ENCODE assay signal across 8 mouse cellular contexts in genomic region chr4:129641756-129642155, GRCm38 (mm10). TPM values are rescaled to one million over a fixed set of nuclear protein-coding genes. Genes with fewer than 3 reads are reported as not detected.
DNase-seq lines count a peak whose midpoint lies in the region; ATAC-seq and TF ChIP-seq lines count a peak whose summit lies in the region.

No protein-coding gene starts in this region.

- peak overlapping the region; percentile 84 for H3K4me3 ChIP-seq in gastrocnemius, adult 2 months
- peak overlapping the region; percentile 55; the same call in 1 of the 2 replicates for H3K4me3 ChIP-seq in embryonic facial prominence, embryonic 13.5 days
- H3K4me3 ChIP-seq in kidney, postnatal 0 days (replicated peaks; ENCODE audit: low read depth, low read length), result peak overlapping the region; percentile 55; the same call in 1 of the 2 replicates

- H3K9ac ChIP-seq in embryonic facial prominence, embryonic 13.5 days, result no peak overlapping the region; the same call in 1 of the 2 replicates
- H3K9ac ChIP-seq in kidney, postnatal 0 days (ENCODE audit: low read depth, low read length), result 0 out of 2 replicates have a peak overlapping the region, but pooled peaks have one; percentile 27

- H3K27ac ChIP-seq in gastrocnemius, adult 2 months, result peak overlapping the region; percentile 96
- peak overlapping the region; percentile 55 for H3K27ac ChIP-seq in embryonic facial prominence, embryonic 13.5 days
- H3K27ac ChIP-seq in kidney, postnatal 0 days, result 0 out of 2 replicates have a peak overlapping the region, but pooled peaks have one; percentile 21

- intact Hi-C loops in gastrocnemius, adult 2 months (cut with DNase I), result loop anchor here (2.0 kb wide), 1 partner anchor 17 kb away; no protein-coding TSS in a partner anchor

- ATAC-seq in embryonic facial prominence, embryonic 13.5 days (ENCODE audit: insufficient number of reproducible peaks, insufficient read depth, low FRiP score, low TSS enrichment, low read depth), result no peak
- ATAC-seq in kidney, postnatal 0 days (replicated peaks; ENCODE audit: low FRiP score, low read depth), result no peak
- ATAC-seq in granulocyte monocyte progenitor cell, adult 5-6 weeks (replicated peaks; ENCODE audit: poor library complexity, severe bottlenecking), result no peak

- WGBS in embryonic facial prominence, embryonic 13.5 days, result 30% methylated on average over 5 of the region's 5 CpGs
- WGBS in kidney, postnatal 0 days, result 21% methylated on average over 5 of the region's 5 CpGs

- no peak for TF ChIP-seq CTCF in gastrocnemius, adult 2 months (IDR thresholded peaks at IDR 0.05)
- TF ChIP-seq CTCF in kidney, postnatal 0 days (IDR thresholded peaks at IDR 0.05; ENCODE audit: low read depth), result no peak

- H3K27me3 ChIP-seq in embryonic facial prominence, embryonic 13.5 days, result no peaks in the 10 kb centered on the region
- no peaks in the 10 kb centered on the region for H3K27me3 ChIP-seq in kidney, postnatal 0 days (ENCODE audit: insufficient read depth, low read length)

- peaks cover 57% of the 10 kb centered on the region for H3K36me3 ChIP-seq in embryonic facial prominence, embryonic 13.5 days
- H3K36me3 ChIP-seq in kidney, postnatal 0 days (ENCODE audit: insufficient read depth, low read length), result peaks cover 31% of the 10 kb centered on the region

- peak overlapping the region; percentile 80 for H3K4me2 ChIP-seq in embryonic facial prominence, embryonic 13.5 days
- peak overlapping the region; percentile 80; the same call in 1 of the 2 replicates for H3K4me2 ChIP-seq in kidney, postnatal 0 days (ENCODE audit: low read length)

- no peak for DNase-seq in gastrocnemius, adult 2 months
- no peak for DNase-seq in gastrocnemius, adult 8-10 months (ENCODE audit: low spot score in 2 of 2)
- peak; percentile 49 for DNase-seq in 3T3-L1 (ENCODE audit: low read depth, low spot score)
- no peak for DNase-seq in kidney, postnatal 0 days (ENCODE audit: low spot score)
- DNase-seq in ovary, postnatal 14 days (ENCODE audit: low spot score), result no peak
- DNase-seq in ovary, postnatal 10 days (ENCODE audit: low spot score), result no peak

- H3K9me3 ChIP-seq in embryonic facial prominence, embryonic 13.5 days, result no peaks in the 10 kb centered on the region
- H3K9me3 ChIP-seq in kidney, postnatal 0 days (replicated peaks; ENCODE audit: low read length), result no peaks in the 10 kb centered on the region

- peaks cover 35% of the 10 kb centered on the region for H3K4me1 ChIP-seq in embryonic facial prominence, embryonic 13.5 days
- peaks cover 15% of the 10 kb centered on the region; the same call in 1 of the 2 replicates for H3K4me1 ChIP-seq in kidney, postnatal 0 days (replicated peaks; ENCODE audit: insufficient read depth, low read length)

RNA-seq across cellular contexts. Expression of gene Txlna, which starts 0.9 kb away (rescaled TPM):
- 10 to 100 TPM; 19.7 to 21.1 TPM for total RNA-seq in gastrocnemius, adult 2 months (2021)
- 10 to 100 TPM; 10.9 to 20.3 (median 15.6) TPM for total RNA-seq in gastrocnemius, adult 8-10 months (2022)
- 90.7 and 92.9 TPM in 2 replicates for polyA plus RNA-seq in embryonic facial prominence, embryonic 13.5 days (2015; fragmentation: Nextera tagmentation; extraction: Ambion mirVana)
- 42.9 and 50.3 TPM in 2 replicates for polyA plus RNA-seq in kidney, postnatal 0 days (2015; fragmentation: Nextera tagmentation; extraction: Ambion mirVana)
- 40.9 and 50.2 TPM in 2 replicates for total RNA-seq in granulocyte monocyte progenitor cell, adult 5-6 weeks (2014; fragmentation: Nextera tagmentation)
- 106 and 107 TPM in 2 replicates for total RNA-seq in granulocyte monocyte progenitor cell, adult 5-6 weeks (2017)

RNA-seq across cellular contexts. Expression of gene Ccdc28b, which starts 18.0 kb away (rescaled TPM):
- 10 to 100 TPM; 31.1 to 38.4 TPM for total RNA-seq in gastrocnemius, adult 2 months (2021)
- 10 to 100 TPM; 27.9 to 33.0 (median 30.8) TPM for total RNA-seq in gastrocnemius, adult 8-10 months (2022)
- polyA plus RNA-seq in embryonic facial prominence, embryonic 13.5 days (2015; fragmentation: Nextera tagmentation; extraction: Ambion mirVana), result 69.7 and 73.3 TPM in 2 replicates
- 64.8 and 69.5 TPM in 2 replicates for polyA plus RNA-seq in kidney, postnatal 0 days (2015; fragmentation: Nextera tagmentation; extraction: Ambion mirVana)
- 44.7 and 57.5 TPM in 2 replicates for total RNA-seq in granulocyte monocyte progenitor cell, adult 5-6 weeks (2014; fragmentation: Nextera tagmentation)
- 53.4 and 65.8 TPM in 2 replicates for total RNA-seq in granulocyte monocyte progenitor cell, adult 5-6 weeks (2017)

RNA-seq across cellular contexts. Expression of gene Iqcc, which starts 22.9 kb away (rescaled TPM):
- 10 to 100 TPM in 1 of 2 experiments, 1 to 10 TPM in 1; 9.0 to 10.8 TPM for total RNA-seq in gastrocnemius, adult 2 months (2021)
- 10 to 100 TPM in 1 of 4 experiments, 1 to 10 TPM in 3; 7.3 to 11.4 (median 8.7) TPM for total RNA-seq in gastrocnemius, adult 8-10 months (2022)
- polyA plus RNA-seq in embryonic facial prominence, embryonic 13.5 days (2015; fragmentation: Nextera tagmentation; extraction: Ambion mirVana), result 33.7 and 36.5 TPM in 2 replicates
- 30.2 and 31.6 TPM in 2 replicates for polyA plus RNA-seq in kidney, postnatal 0 days (2015; fragmentation: Nextera tagmentation; extraction: Ambion mirVana)
- 22.0 and 26.0 TPM in 2 replicates for total RNA-seq in granulocyte monocyte progenitor cell, adult 5-6 weeks (2014; fragmentation: Nextera tagmentation)
- 15.0 and 15.7 TPM in 2 replicates for total RNA-seq in granulocyte monocyte progenitor cell, adult 5-6 weeks (2017)

RNA-seq across cellular contexts. Expression of gene Dcdc2b, which starts 27.7 kb away (rescaled TPM):
- total RNA-seq in gastrocnemius, adult 2 months (2021), result 1 to 10 TPM in 1 of 2 experiments, under 1 TPM in 1; 0.77 to 3.1 TPM
- 1 to 10 TPM in 3 of 4 experiments, under 1 TPM in 1; 0.46 to 1.2 (median 1.1) TPM for total RNA-seq in gastrocnemius, adult 8-10 months (2022)
- 2.2 and 3.1 TPM in 2 replicates for polyA plus RNA-seq in embryonic facial prominence, embryonic 13.5 days (2015; fragmentation: Nextera tagmentation; extraction: Ambion mirVana)
- polyA plus RNA-seq in kidney, postnatal 0 days (2015; fragmentation: Nextera tagmentation; extraction: Ambion mirVana), result 1.9 and 2.3 TPM in 2 replicates
- 1.1 and 4.0 TPM in 2 replicates for total RNA-seq in granulocyte monocyte progenitor cell, adult 5-6 weeks (2014; fragmentation: Nextera tagmentation)
- total RNA-seq in granulocyte monocyte progenitor cell, adult 5-6 weeks (2017), result not detected in 2 replicates

RNA-seq across cellular contexts. Expression of gene Kpna6, which starts 30.8 kb away (rescaled TPM):
- 10 to 100 TPM; 80.9 to 85.9 TPM for total RNA-seq in gastrocnemius, adult 2 months (2021)
- 10 to 100 TPM; 69.1 to 77.9 (median 76.0) TPM for total RNA-seq in gastrocnemius, adult 8-10 months (2022)
- polyA plus RNA-seq in embryonic facial prominence, embryonic 13.5 days (2015; fragmentation: Nextera tagmentation; extraction: Ambion mirVana), result 16.1 and 19.1 TPM in 2 replicates
- polyA plus RNA-seq in kidney, postnatal 0 days (2015; fragmentation: Nextera tagmentation; extraction: Ambion mirVana), result 11.7 and 12.7 TPM in 2 replicates
- 41.0 and 61.4 TPM in 2 replicates for total RNA-seq in granulocyte monocyte progenitor cell, adult 5-6 weeks (2014; fragmentation: Nextera tagmentation)
- total RNA-seq in granulocyte monocyte progenitor cell, adult 5-6 weeks (2017), result 20.4 and 26.4 TPM in 2 replicates

Comparison
In these comparisons a context has a peak if more than half of its experiments do, and no peak if none do; other contexts are left out.
1. H3K27ac ChIP-seq: peak in every context shown above with its lines; median percentile 96 in gastrocnemius, adult 2 months; 55 in embryonic facial prominence, embryonic 13.5 days; 21 in kidney, postnatal 0 days.